Mouse (Mus musculus): ENCODE measurements around the gene Grtp1. TPM values are rescaled to one million over a fixed set of nuclear protein-coding genes. Genes with fewer than 3 reads are reported as not detected.

Gene Grtp1
- polyA plus RNA-seq, 1 experiment: 71.2 TPM

- Histone ChIP-seq H3K4me1 (ENCODE audit: control insufficient read depth, insufficient read depth, low read length) (peaks cover 32% of the 10 kb centered on the region), H3K36me3 (ENCODE audit: control insufficient read depth, insufficient read depth, low read length) (no peaks in the 10 kb centered on the region), H3K27ac (ENCODE audit: insufficient read depth, low read depth, low read length) (peak overlapping the region; percentile 80), H3K27me3 (replicated peaks; ENCODE audit: control insufficient read depth, insufficient read depth, low read length) (no peaks in the 10 kb centered on the region), H3K4me3 (ENCODE audit: insufficient read depth, low read depth, low read length) (peak overlapping the region; percentile 93)
- 3% methylated on average over 49 of the region's 49 CpGs for WGBS
- TF ChIP-seq POLR2A (IDR thresholded peaks at IDR 0.05; ENCODE audit: low read depth, low read length): no peak
- TF ChIP-seq CTCF (conservative IDR thresholded peaks at IDR 0.05; ENCODE audit: insufficient read depth, insufficient read length, low read depth, low read length): no peak
- DNase-seq: peak; percentile 46
Measured at GRCm38 (mm10) chr8:13159377-13159881, 41.0 kb downstream of the Grtp1 start.

GRCm38 (mm10) chr8:13158718-13159376, 41.6 kb downstream of the Grtp1 start, which contains the start of gene Lamp1:
TSS of gene Lamp1 (plus strand) at chr8:13159161.
- Histone ChIP-seq H3K36me3 (ENCODE audit: control insufficient read depth, insufficient read depth, low read length) (no peaks in the 10 kb centered on the region), H3K27ac (ENCODE audit: insufficient read depth, low read depth, low read length) (peak within 1 kb of the TSS; percentile 96), H3K4me3 (ENCODE audit: insufficient read depth, low read depth, low read length) (peak within 1 kb of the TSS; percentile 93), H3K27me3 (replicated peaks; ENCODE audit: control insufficient read depth, insufficient read depth, low read length) (no peaks in the 10 kb centered on the region), H3K4me1 (ENCODE audit: control insufficient read depth, insufficient read depth, low read length) (peaks cover 30% of the 10 kb centered on the region)
- TF ChIP-seq POLR2A (IDR thresholded peaks at IDR 0.05; ENCODE audit: low read depth, low read length): peak; percentile 13
- no peak for TF ChIP-seq CTCF (conservative IDR thresholded peaks at IDR 0.05; ENCODE audit: insufficient read depth, insufficient read length, low read depth, low read length)
- 1% methylated on average over 50 of the region's 50 CpGs for WGBS
- DNase-seq: peak; percentile 100

- TF ChIP-seq POLR2A (IDR thresholded peaks at IDR 0.05; ENCODE audit: low read depth, low read length) (no peak), CTCF (conservative IDR thresholded peaks at IDR 0.05; ENCODE audit: insufficient read depth, insufficient read length, low read depth, low read length) (no peak)
- H3K27me3 ChIP-seq (replicated peaks; ENCODE audit: control insufficient read depth, insufficient read depth, low read length): no peaks in the 10 kb centered on the region
- no peak overlapping the region for H3K4me3 ChIP-seq (ENCODE audit: insufficient read depth, low read depth, low read length)
- H3K27ac ChIP-seq (ENCODE audit: insufficient read depth, low read depth, low read length): no peak overlapping the region
- H3K36me3 ChIP-seq (ENCODE audit: control insufficient read depth, insufficient read depth, low read length): no peaks in the 10 kb centered on the region
- H3K4me1 ChIP-seq (ENCODE audit: control insufficient read depth, insufficient read depth, low read length): peaks cover 16% of the 10 kb centered on the region
- WGBS: 76% methylated on average over 12 of the region's 12 CpGs
- no peak for DNase-seq
Measured at GRCm38 (mm10) chr8:13156327-13157097, 43.9 kb downstream of the Grtp1 start.

- Histone ChIP-seq H3K4me1 (ENCODE audit: control insufficient read depth, insufficient read depth, low read length) (peaks cover 9% of the 10 kb centered on the region), H3K36me3 (ENCODE audit: control insufficient read depth, insufficient read depth, low read length) (no peaks in the 10 kb centered on the region), H3K4me3 (ENCODE audit: insufficient read depth, low read depth, low read length) (no peak overlapping the region), H3K27ac (ENCODE audit: insufficient read depth, low read depth, low read length) (no peak overlapping the region), H3K27me3 (replicated peaks; ENCODE audit: control insufficient read depth, insufficient read depth, low read length) (no peaks in the 10 kb centered on the region)
- TF ChIP-seq CTCF (conservative IDR thresholded peaks at IDR 0.05; ENCODE audit: insufficient read depth, insufficient read length, low read depth, low read length) (no peak), POLR2A (IDR thresholded peaks at IDR 0.05; ENCODE audit: low read depth, low read length) (no peak)
- no peak for DNase-seq
- 66% methylated on average over 9 of the region's 9 CpGs for WGBS
Measured at GRCm38 (mm10) chr8:13155358-13155757, 45.1 kb downstream of the Grtp1 start.

GRCm38 (mm10) chr8:13154099-13154498, 46.3 kb downstream of the Grtp1 start:
- DNase-seq: no peak
- H3K27me3 ChIP-seq (replicated peaks; ENCODE audit: control insufficient read depth, insufficient read depth, low read length): no peaks in the 10 kb centered on the region
- 68% methylated on average over 9 of the region's 9 CpGs for WGBS
- TF ChIP-seq CTCF (conservative IDR thresholded peaks at IDR 0.05; ENCODE audit: insufficient read depth, insufficient read length, low read depth, low read length): no peak
- TF ChIP-seq POLR2A (IDR thresholded peaks at IDR 0.05; ENCODE audit: low read depth, low read length): no peak
- no peaks in the 10 kb centered on the region for H3K36me3 ChIP-seq (ENCODE audit: control insufficient read depth, insufficient read depth, low read length)
- peaks cover 7% of the 10 kb centered on the region for H3K4me1 ChIP-seq (ENCODE audit: control insufficient read depth, insufficient read depth, low read length)
- no peak overlapping the region for H3K4me3 ChIP-seq (ENCODE audit: insufficient read depth, low read depth, low read length)
- no peak overlapping the region for H3K27ac ChIP-seq (ENCODE audit: insufficient read depth, low read depth, low read length)

GRCm38 (mm10) chr8:13150929-13151328, 49.5 kb downstream of the Grtp1 start:
- H3K27ac ChIP-seq (ENCODE audit: insufficient read depth, low read depth, low read length): no peak overlapping the region
- H3K4me1 ChIP-seq (ENCODE audit: control insufficient read depth, insufficient read depth, low read length): no peaks in the 10 kb centered on the region
- no peak for DNase-seq
- TF ChIP-seq CTCF (conservative IDR thresholded peaks at IDR 0.05; ENCODE audit: insufficient read depth, insufficient read length, low read depth, low read length): no peak
- no peak for TF ChIP-seq POLR2A (IDR thresholded peaks at IDR 0.05; ENCODE audit: low read depth, low read length)
- H3K36me3 ChIP-seq (ENCODE audit: control insufficient read depth, insufficient read depth, low read length): 0 out of 2 replicates have a peak, but pooled peaks cover 1% of the 10 kb centered on the region
- no peak overlapping the region for H3K4me3 ChIP-seq (ENCODE audit: insufficient read depth, low read depth, low read length)
- WGBS: 96% methylated on average over 2 of the region's 2 CpGs
- no peaks in the 10 kb centered on the region for H3K27me3 ChIP-seq (replicated peaks; ENCODE audit: control insufficient read depth, insufficient read depth, low read length)

GRCm38 (mm10) chr8:13149866-13150265, 50.6 kb downstream of the Grtp1 start:
- 73% methylated on average over 5 of the region's 5 CpGs for WGBS
- Histone ChIP-seq H3K27me3 (replicated peaks; ENCODE audit: control insufficient read depth, insufficient read depth, low read length) (no peaks in the 10 kb centered on the region), H3K36me3 (ENCODE audit: control insufficient read depth, insufficient read depth, low read length) (0 out of 2 replicates have a peak, but pooled peaks cover 1% of the 10 kb centered on the region), H3K4me1 (ENCODE audit: control insufficient read depth, insufficient read depth, low read length) (no peaks in the 10 kb centered on the region), H3K27ac (ENCODE audit: insufficient read depth, low read depth, low read length) (no peak overlapping the region), H3K4me3 (ENCODE audit: insufficient read depth, low read depth, low read length) (no peak overlapping the region)
- TF ChIP-seq CTCF (conservative IDR thresholded peaks at IDR 0.05; ENCODE audit: insufficient read depth, insufficient read length, low read depth, low read length) (no peak), POLR2A (IDR thresholded peaks at IDR 0.05; ENCODE audit: low read depth, low read length) (no peak)
- DNase-seq: no peak

Measured in kidney, adult 2 months (tissue).